Mouse (Mus musculus): ENCODE measurements around the gene Caskin1.

Caskin1 gene

GRCm38 (mm10) chr17:24470701-24471527 is 17.5 kb upstream of the Caskin1 start:
- no peak for DNase-seq (ENCODE audit: low read depth, low spot score)

- DNase-seq (ENCODE audit: low read depth, low spot score) = no peak
These were observed 15.9 kb upstream of the Caskin1 start for GRCm38 (mm10) chr17:24472512-24472911.

- DNase-seq (ENCODE audit: low read depth, low spot score) = no peak
These were observed 14.7 kb upstream of the Caskin1 start, which contains the start of gene Bricd5 for GRCm38 (mm10) chr17:24473612-24474275. Bricd5 (plus strand) TSS chr17:24473884.

GRCm38 (mm10) chr17:24474557-24474956 is 13.8 kb upstream of the Caskin1 start:
- DNase-seq (ENCODE audit: low read depth, low spot score) = no peak

GRCm38 (mm10) chr17:24475586-24475985 is 12.8 kb upstream of the Caskin1 start:
- DNase-seq (ENCODE audit: low read depth, low spot score) = no peak

- DNase-seq (ENCODE audit: low read depth, low spot score) = no peak
These were observed 12.2 kb upstream of the Caskin1 start for GRCm38 (mm10) chr17:24476022-24476776.

GRCm38 (mm10) chr17:24477053-24477984 is 11.1 kb upstream of the Caskin1 start:
- no peak for DNase-seq (ENCODE audit: low read depth, low spot score)

GRCm38 (mm10) chr17:24477985-24478600 is 10.3 kb upstream of the Caskin1 start:
- DNase-seq (ENCODE audit: low read depth, low spot score) = no peak

GRCm38 (mm10) chr17:24478663-24479380 is 9.6 kb upstream of the Caskin1 start, which contains the start of gene Mlst8:
Mlst8 (minus strand) TSS chr17:24479078.
- peak; percentile 95 for DNase-seq (ENCODE audit: low read depth, low spot score)

GRCm38 (mm10) chr17:24479431-24479830 is 9.0 kb upstream of the Caskin1 start:
- no peak for DNase-seq (ENCODE audit: low read depth, low spot score)

GRCm38 (mm10) chr17:24480201-24480826 is 8.1 kb upstream of the Caskin1 start:
- no peak for DNase-seq (ENCODE audit: low read depth, low spot score)

GRCm38 (mm10) chr17:24481027-24481815 is 7.2 kb upstream of the Caskin1 start:
- DNase-seq (ENCODE audit: low read depth, low spot score) = no peak

- no peak for DNase-seq (ENCODE audit: low read depth, low spot score)
These were observed 4.9 kb upstream of the Caskin1 start for GRCm38 (mm10) chr17:24483495-24483894.

GRCm38 (mm10) chr17:24485090-24485860 is 3.1 kb upstream of the Caskin1 start:
- no peak for DNase-seq (ENCODE audit: low read depth, low spot score)

GRCm38 (mm10) chr17:24488662-24489264 is 362 bp downstream of the Caskin1 start:
- DNase-seq (ENCODE audit: low read depth, low spot score) = no peak

GRCm38 (mm10) chr17:24489265-24490030 is 1.0 kb downstream of the Caskin1 start:
- DNase-seq (ENCODE audit: low read depth, low spot score) = no peak

GRCm38 (mm10) chr17:24490399-24490798 is 2.0 kb downstream of the Caskin1 start:
- no peak for DNase-seq (ENCODE audit: low read depth, low spot score)

Measured in retina, postnatal 7 days (tissue).